Mouse (Mus musculus) liver, embryonic 14 days (tissue): ENCODE measurements around the gene Gm7929. TPM values are rescaled to one million over a fixed set of nuclear protein-coding genes. Genes with fewer than 3 reads are reported as not detected.

Source experiments
- polyA plus RNA-seq: library from polyadenylated mRNA; depleted of rRNA; stranded (reverse); fragments of >200 nt; gene quantifications from 2 replicates; pipeline ENCODE4 v1.2.3, GENCODE M21; 2012; rRNA removed

The Gm7929 gene
- not detected in 2 replicates for polyA plus RNA-seq

GRCm38 (mm10) chr14:41750514-41750913 lies at the start of gene Gm7929:
Gm7929 (minus strand) TSS chr14:41750614.

DNA sequence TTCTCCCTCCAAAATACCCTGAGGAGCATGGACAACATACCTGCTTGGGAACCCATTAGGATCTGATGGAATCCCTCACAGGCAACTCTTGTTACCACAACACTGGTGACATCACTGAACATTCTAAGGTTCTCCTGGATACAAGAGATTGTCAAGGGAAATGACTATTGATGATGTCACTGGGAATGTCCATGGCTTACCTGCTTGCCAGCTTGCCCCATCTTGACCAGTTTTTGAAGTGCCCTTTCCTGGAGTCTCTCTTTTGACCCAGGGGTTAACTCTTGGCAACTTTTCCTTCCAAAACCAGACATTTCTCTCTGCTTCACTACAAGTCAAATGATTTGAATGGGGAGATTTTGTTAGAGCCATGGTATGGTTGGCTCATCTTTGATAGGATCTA lies 21.9 kb upstream of the Gm7929 start, which contains the start of gene Gm47189:
Gene Gm47189, minus strand, starts transcription at position 101 of the 400 bp plus-strand sequence.

DNA sequence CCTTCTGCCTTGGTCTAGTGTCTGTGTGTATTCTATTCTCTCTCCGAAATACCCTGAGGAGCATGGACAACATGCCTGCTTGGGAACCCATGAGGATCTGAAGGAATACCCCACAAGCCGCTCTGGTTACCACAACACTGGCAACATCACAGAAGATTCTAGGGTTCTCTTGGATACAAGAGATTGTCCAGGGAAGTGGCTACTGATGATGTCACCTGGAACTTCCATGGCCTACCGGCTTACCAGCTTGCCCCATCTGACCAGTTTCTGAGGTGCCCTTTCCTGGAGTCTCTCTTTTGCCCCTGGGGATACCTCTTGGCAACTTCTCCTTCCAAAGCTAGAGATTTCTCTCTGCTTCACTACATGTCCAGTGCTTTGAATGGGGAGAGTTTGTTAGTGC lies 48.6 kb downstream of the Gm7929 start, which contains the start of gene Gm8068:
Gene Gm8068, minus strand, starts transcription at position 101 of the 400 bp plus-strand sequence.

Other genes starting within 250 kb of the Gm7929 start
- gene Gm7970, start 195.0 kb downstream of the Gm7929 start, polyA plus RNA-seq = not detected in 2 replicates
- gene 1700049E17Rik2, start 177.4 kb downstream of the Gm7929 start, polyA plus RNA-seq = not detected in 2 replicates
- gene Gm3072, start 126.0 kb downstream of the Gm7929 start, polyA plus RNA-seq = not detected in 2 replicates
- gene Gm3676, start 104.1 kb downstream of the Gm7929 start, polyA plus RNA-seq = not detected in 2 replicates
- not detected in 2 replicates for gene Gm8068, start 48.7 kb downstream of the Gm7929 start, polyA plus RNA-seq
- not detected in 2 replicates for gene Gm47189, start 21.8 kb upstream of the Gm7929 start, polyA plus RNA-seq
- gene Gm7980, start 156.7 kb upstream of the Gm7929 start, polyA plus RNA-seq = not detected in 2 replicates
- gene 1700049E17Rik1, start 174.3 kb upstream of the Gm7929 start, polyA plus RNA-seq = not detected in 2 replicates
- gene 1700024B05Rik, start 193.4 kb upstream of the Gm7929 start, polyA plus RNA-seq = not detected in 2 replicates
- not detected in 2 replicates for gene Gm6401, start 217.3 kb upstream of the Gm7929 start, polyA plus RNA-seq
- not detected in 2 replicates for gene Gm3543, start 232.7 kb upstream of the Gm7929 start, polyA plus RNA-seq